Mouse (Mus musculus) adrenal gland, postnatal 4 days (tissue): ENCODE data around the gene Mtus2. TPM values are rescaled to one million over a fixed set of nuclear protein-coding genes. Genes with fewer than 3 reads are reported as not detected.

Experiments used
- DNase-seq, 2 experiments: peaks; one replicate each; pipeline ENCODE4 v3.0.0; 2021 to 2022; ENCODE audit warnings: low spot score in 2 of 2, mixed read lengths in 2 of 2
- total RNA-seq, 2 experiments: library from RNA; stranded (reverse); gene quantifications; 2 replicates each; pipeline ENCODE4 v1.2.3; 2021

Mtus2 gene
- total RNA-seq, 2 experiments from 2014 or later, result 5.9 to 7.5 TPM

DNA sequence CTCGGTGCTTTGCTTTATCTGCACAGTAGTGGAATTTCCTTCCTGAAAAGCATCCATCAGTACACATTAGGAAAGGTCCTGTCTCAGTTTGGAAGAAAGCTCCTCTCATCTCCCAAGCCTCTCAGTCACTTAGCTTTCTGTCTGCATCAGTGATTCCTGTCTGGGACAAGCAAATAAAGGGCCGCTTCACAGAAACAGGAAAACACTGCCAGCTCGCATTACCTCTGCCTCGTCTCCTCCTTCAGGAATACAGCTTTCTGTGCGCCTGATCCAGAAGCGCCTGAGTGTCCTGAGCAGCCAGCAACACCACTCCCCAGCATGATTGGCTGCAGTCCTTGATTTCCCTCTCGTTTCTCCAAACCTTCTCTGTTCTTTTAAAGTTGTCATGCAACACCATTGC lies 222.1 kb downstream of the Mtus2 start:
- DNase-seq, result no peak

DNA sequence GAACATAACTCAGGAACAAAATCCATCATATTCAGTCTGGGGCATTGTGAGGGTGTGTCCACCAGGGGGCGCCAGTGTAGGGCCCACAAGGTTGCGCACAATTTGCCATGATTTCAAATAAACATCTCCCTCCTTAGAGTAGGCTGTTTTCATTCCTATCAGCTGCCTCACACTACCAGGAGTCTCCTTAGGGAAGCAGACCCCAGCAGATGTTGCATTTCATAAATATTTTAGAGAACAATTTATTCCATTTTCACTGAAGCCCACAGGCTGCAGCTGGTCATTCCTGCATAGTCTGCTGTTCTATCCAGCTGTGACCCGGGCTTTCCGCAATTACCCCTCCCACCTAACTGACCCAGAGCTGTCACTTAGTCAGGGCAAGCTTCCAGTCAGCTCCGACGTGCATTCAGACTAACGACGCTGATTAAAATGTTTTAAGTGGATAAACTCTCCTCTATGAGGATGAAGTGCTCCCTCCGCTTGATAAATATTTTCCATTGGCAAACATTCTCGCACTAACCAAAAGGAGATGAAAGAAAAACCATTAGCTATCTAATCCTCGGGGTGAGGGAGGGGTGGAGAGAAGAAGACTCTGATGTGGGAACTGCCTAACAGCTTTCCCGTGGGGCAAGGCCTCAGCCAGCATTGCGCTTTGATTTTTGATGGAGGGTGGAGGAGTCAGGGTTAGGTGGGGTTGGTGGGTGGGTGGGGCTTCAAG lies 223.6 kb downstream of the Mtus2 start:
- peak in 1 of 2 experiments; percentile 6 for DNase-seq

DNA sequence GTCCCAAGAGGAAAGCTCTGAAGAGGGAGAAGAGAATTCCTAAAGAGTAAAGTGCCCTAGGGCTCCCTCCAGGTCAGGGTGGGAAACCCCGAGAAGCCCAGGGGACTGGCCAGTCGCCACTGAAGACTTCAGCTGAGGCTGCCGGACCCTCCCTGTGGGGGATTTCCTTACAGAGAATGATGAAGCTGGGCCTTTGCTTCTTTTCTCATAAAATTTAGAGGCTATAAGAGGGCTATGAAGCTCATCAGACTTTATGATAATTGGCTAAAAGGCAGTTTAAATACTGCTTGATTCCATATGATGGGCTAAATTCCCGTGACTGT lies 224.1 kb downstream of the Mtus2 start:
- no peak for DNase-seq

DNA sequence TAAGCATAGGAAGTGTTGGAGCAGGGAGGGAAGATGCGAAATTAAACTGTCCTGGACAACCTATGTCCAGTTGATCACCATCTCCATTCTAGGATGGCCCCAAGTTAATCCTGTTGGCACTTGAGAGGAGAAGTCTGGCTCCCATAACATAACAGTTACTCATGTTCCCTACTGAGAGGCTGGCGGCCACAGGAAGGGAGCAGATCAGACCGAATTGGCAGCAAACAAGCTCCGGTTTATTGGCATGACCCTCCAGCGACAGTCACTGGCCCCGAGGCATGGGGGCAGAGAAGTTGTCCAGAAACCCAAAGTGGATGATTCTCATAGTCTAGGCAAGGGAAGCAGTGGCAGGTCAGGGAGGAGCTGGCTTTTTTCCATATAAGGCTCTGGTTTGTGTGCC lies 224.8 kb downstream of the Mtus2 start:
- DNase-seq, result no peak

DNA sequence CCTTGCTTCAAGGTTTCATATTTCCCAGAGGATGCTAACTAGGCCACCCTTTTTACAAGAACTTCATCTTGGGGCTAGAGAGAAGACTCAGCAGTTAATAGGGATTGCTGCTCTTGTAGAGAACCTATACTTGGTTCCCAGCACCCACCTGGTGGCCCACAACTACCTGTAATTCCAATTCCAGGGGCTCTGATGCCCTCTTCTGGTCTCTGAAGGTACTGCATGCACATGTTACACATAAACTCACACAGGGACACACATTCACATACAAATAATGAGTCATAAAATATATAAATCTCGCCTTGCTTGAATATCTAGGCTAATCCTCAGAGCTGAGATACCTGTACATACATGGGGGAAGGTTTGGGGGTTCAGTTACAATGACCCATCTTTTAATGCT lies 228.8 kb downstream of the Mtus2 start:
- no peak for DNase-seq

DNA sequence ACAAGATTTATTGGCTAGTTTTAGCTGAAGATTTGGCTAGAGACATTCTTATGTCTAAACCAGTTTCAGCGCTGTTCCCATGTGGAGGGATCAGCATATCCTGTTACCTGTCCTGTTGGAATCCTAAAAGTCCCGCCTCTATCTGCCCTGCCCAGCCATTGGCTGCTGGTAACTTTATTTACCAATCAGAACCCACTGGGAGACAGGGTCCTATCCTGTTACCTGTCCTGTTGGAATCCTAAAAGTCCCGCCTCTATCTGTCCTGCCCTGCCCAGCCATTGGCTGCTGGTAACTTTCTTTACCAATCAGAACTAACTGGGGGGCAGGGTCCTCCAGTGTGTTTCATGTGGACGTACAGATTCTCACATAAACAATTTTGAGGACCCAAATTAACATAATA lies 234.3 kb downstream of the Mtus2 start:
- DNase-seq, result no peak

DNA sequence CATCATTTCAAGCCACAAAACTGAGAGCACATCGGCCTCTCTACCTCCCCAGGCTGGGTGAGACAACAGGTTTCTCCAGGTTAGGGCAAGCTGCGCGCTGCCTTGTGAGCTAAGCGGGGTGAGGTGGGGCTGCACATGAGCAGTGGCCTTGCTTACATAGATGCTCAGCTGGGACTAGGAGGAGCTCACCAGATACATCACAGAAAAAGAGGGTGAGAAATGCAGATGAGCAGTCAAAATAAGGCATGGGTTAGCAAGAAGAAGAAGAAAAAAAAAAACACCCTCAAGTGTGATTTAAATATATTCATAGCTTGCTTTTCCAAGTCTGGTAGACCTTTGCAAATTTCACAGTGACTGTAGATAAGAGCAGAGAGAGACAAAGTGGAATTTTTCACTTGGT lies 254.7 kb downstream of the Mtus2 start:
- DNase-seq, result no peak

DNA sequence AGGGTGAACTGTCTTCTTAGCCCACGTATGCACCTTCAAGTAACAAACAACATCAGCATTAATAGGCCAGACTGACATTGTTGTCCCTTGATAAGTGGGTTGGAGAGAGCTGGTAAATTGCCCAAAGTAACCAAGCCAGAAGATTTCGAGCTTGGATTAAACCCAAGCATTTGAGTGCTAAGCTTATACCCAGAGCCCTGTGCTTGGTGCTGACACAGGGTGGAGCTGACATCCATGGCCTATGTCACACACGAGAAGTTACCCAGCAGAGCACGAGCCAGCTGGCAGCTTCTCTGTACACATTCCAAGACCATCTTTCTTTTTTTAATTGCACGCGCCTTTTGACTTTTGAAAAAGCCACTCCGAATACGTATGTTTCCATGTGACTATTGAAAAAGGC lies 259.7 kb downstream of the Mtus2 start:
- DNase-seq, result no peak

DNA sequence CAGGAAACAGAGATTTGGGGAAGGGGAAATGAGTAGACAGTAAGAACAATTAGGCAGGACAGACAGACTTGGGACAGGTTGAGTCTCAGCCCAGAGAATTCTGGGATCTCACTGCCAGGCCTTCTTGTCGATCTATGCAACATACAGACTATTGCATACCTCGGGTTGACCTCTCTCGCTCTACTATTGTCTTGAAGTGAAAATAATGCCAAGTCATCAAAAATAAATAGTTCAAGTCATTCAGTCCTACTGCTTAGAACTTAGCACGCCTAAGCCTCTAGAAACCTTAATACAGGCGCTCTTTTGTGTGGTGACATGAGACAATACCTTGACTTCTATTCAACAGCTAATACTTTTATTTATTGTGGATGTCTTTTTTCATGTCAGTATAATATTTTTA lies 265.8 kb downstream of the Mtus2 start:
- DNase-seq, result no peak

DNA sequence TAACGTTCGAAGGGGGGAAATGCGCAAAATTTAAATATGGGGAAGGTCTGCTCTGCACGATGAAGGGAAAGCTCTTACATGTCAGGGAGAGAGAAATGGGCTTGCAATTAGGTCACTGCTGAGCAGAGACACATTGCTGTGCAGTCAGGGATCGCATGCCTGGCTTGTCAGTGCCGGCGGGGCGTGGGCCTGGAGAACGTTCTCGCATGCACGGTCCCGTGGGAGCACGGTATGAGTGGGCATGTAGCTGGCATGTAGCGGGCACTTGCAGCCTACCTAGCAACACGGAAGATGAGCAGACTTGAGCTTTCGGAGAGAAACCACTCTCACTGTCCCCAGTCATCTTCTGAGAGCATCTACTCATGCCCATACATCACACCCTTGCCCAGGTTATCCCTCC lies 266.9 kb downstream of the Mtus2 start:
- DNase-seq, result no peak

DNA sequence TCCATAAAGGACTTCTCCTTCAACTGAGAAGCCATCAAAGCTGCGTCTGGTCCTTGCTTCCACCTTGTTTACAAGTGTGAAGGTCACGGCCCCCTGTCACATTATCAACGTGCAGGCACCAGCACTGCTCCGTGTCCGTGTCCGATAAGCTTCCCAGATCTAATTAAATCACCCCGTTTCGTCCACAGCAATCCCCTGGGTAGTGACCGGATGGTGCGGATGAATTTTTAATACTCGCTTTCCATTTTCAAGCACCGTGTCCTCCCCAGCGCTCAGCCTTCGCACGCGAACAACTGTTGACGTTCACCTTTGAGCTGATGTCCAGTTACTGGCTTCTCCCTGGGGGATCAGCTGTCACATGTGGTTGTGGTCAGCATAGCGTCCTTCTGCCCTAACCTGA lies 276.6 kb downstream of the Mtus2 start:
- no peak for DNase-seq

DNA sequence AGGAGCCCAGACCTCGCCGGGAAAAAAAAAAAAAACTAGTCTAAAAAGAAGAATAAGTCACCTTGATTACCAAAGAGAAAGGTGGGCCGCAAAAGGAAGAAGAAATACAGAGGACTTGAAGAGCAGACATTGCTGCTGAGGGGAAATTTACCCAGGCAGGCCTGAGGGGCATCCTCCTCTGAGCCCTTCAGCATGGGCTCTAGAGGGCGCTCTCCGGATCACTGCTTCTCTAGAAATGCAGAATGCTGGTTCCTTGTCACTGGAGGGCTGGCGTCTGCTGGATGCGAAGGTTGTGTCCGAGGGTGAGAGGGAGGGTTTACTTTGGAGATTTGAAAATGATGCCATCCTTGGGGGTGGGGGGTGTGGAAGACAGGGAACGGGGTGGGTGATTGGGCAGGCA lies 279.5 kb downstream of the Mtus2 start:
- DNase-seq, result no peak

DNA sequence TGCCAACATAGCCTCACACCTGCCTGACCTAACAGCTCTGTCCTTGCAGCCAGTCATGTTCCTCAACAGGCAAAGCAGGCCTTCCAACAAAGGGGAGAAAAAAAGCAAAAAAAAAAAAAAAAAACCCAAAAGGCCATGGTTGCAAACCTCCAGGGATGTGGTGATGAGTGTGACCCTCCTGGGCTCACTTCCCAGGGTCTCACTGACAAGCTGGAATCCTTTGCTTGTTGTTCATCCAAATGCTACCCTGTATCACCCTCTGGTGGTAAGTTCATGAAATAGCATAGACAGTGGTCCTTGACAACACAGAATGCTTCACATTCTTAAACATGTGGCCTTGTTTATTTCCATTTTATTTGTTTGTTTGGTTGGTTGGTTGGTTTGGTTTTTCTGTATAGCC lies 281.9 kb downstream of the Mtus2 start:
- no peak for DNase-seq

DNA sequence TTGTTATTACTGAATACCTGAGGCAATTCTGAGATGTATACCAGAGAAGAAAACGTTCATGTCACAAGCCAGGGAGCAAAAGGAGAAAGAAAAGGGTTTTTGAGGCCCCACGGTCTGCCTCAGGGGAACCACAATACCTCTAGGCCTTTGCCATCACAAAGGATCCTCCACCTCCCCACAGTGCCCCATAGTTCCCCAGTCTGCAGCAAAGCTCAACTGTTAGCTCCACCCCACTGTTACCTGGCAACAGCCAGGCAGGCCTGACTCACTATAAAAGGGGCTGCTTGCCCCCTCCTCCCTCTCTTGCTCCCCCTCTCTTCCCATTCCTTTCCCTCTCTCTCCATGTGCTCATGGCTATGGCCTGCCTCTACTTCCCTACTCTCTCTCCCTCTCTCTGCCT lies 282.6 kb downstream of the Mtus2 start:
- DNase-seq, result no peak

DNA sequence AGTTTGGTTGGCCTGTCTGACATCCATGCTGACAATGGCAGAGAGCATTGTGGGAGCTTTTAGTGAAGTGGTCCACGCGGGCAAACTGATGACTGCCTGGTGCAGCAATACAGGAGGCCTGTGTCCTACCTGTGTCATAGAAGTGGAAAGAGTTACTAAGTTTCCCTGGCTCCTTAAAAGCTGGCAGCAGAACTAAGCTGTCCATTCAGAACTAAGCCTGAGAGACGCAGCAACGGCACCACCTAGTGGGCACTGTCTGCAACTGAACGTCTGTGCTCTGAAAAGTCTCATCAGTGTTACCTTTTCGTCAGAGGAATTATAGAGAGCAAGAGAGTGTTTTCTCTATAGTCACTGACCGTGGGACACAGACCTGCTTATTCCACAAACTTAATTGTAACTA lies 284.8 kb downstream of the Mtus2 start:
- DNase-seq, result peak; percentile 22 to 25

DNA sequence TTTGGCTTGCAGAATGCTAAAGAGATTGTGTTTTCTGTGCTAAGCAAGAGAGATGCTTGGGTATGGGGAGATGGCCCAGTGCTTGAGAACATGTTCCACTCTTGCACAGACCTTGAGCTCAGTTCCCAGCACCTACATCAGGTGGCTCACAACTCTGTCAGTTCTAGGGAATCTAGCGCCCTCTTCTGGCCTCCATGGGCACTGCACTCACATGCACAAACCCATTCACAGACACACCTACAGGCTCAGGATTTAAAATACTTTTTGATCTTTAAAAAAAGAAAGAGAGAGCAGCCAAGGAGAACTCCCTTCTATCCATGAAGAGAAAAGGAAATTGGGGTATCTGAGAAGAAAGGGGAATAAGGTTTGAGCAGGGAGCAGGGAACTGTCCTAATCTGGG lies 287.4 kb downstream of the Mtus2 start:
- DNase-seq, result no peak

DNA sequence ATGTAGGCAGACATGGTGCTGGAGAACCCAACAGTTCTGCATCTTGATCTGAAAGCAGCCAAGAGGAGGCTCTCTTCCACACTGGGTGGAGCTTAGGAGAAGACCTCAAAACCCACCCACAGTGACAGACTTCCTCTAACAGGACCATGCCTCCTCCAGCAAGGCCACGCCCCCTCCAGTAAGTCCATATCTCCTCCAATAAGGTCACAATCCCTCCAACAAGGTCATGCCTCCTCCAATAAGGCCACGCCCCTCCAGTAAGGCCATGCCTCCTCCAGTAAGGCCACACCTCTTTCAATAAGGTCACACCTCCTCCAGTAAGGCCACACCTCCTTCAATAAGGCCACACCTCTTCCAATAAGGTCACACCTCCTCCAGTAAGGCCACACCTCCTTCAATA lies 288.3 kb downstream of the Mtus2 start:
- DNase-seq, result no peak

DNA sequence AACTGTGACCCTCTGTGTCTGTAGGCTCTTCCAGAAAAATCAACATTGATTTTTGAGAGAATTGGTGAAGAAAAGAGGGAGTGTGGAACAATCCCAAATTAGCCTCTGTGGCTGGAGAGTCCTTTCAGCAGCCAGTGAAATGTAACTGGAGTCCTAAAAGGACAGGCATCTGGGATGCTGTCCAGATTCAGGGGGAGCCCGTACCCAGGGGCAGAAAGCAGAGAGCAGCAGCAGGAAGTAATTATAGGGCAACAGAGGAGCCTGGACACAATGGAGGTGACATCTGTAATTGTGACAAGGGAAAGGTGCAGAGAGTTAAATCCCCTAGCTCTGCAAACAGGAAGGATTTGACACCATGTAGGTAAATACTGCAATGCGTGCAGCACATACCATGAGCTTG lies 291.1 kb downstream of the Mtus2 start:
- DNase-seq, result no peak

DNA sequence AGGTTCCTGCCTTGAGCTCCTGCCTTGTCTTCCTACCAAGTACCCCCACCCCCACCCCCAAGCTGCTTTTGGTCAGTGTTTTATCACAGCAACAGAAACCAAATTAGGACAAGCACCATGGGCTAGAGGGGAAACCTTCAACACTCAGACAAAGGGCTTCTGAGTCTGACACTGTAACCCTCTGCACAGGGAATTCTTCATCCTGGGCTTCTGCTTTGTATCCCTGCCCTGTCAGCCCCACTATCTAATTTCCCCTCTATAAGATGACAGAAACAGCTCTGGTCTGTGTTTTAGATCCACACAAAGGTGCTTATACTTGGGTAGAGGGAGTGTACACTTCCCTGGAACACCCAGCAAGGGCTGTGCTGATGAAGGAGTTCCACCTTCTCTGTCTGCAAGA lies 294.7 kb downstream of the Mtus2 start:
- DNase-seq, result no peak

DNA sequence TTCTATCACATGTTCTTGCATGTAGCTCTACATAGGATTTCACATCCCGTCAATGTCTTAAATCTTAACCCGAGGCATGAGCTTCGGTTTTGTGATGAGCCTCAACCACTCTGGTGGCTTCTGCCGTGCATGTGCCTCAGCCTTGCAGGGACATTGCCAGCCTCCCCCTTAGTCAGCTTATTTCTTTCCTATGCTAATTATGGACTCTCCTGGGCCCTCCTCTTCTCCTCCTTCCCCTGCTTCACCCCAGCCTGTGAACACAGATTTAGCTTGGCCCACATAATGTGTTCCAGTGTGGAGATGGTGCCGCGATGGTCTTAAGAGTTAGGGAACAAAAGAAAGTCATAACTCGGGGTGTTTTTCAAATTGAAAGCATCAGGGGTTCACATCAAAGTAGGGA lies 304.9 kb downstream of the Mtus2 start:
- no peak for DNase-seq

DNA sequence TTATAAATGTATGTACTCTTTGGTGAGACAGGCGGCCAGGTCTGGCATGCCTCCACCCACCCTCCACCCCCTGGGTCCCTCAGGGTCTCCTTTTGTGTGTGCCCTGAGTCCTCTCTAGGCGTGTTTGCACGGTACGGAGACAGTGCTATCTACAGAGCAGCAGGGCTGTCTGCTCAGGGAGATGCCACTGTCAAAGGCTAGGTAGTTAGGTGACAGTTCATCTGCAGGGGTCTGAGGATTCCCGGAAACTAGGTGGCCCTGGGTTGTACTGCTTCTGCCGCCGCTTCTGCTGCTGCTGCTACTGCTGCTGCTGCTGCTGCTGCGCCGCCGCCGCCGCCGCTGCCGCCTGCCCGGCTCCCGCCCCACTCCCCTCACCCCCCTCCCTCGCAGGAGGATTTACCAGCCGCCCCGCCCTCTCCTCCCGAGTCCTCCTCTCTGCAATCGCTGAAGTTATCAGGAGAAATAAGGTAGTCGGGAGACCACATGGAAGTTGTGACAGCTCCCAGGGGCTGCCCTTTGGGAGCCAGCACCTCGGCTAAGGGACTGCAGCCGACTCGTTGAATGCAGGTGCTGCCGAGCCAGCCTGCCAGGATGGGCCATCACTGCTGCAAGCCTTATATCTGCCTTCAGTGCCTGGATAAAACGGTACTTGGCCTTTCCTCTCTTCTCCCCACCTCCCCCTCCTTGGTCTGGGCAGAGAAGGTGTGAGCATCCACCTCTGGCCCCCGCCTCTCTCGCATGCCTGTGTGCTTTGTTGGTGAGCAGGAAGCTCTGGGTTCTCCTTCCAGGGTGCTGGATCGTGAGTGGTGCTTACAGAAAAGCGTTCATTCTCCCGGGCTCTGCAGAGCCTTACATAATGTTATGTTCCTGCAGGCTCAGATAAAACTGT lies 307.9 kb downstream of the Mtus2 start:
- DNase-seq, result no peak

DNA sequence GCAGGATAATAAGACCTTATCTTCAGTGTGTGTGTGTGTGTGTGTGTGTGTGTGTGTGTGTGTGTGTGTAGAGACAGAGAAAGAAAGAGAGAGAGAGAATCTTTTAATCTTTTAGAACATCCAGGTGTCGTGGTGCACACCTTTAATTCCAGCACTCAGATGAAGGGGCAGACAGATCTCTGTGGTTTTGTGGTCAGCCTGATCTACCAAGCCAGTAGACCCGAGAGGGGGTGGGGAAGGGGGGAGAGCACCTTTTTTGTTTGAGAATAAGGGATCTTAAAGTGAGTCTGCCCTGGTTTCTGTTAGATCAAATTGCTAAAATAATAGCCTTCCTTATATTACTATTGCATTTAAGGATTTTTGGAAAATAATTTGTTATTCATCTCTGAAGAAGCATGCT lies 309.7 kb downstream of the Mtus2 start:
- DNase-seq, result no peak

DNA sequence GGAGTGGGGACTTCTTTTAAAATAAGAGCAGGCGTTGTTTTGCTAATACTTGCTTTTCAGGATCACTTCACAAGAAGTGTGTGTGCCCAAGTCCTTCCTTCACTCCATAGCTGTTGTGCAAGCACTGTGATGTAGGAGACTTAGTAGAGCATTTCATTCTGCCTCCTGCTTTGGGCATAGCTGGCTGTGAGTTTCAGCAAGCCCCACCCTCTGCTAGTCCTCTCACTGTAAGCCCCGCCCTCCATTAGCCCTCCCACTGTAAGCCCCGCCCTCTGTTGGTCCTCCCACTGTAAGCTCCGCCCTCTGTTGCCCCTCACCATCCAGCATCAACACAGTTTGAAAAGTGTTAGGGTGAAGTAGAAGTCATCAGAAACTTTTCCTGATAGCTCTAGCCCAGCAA lies 310.3 kb downstream of the Mtus2 start:
- no peak for DNase-seq
